Mouse (Mus musculus) frontal cortex, postnatal 25 days (tissue): ENCODE measurements around the gene Pitpnm1.

Experiments
- DNase-seq, 2 experiments: peaks; one replicate each; pipeline ENCODE4 v3.0.0; 2022; ENCODE audit warnings: low spot score in 2 of 2

Pitpnm1 gene

DNA sequence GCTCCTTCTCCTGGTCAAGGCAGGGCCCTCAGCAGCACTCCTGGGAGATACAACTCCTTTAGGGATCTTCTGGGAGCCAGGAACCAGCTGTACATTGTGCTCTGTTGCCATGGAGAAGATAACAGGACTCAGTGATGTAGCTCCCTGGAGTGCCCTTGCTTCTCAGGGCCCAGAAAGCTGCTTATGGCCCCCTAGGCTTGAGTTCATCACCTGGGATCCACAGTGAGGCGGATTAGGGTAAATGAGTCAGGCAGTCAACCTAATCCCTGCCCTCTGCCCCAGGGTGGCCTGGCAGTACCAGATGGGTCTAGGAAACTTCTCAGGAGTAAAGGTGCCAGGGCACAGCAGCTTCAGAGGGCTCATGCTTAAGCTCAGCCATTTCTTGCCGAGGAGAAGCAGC, 39.6 kb downstream of the Pitpnm1 start, which contains the start of gene Gpr152:
Gene Gpr152 (plus strand): TSS at position 342 of the 400 bp plus-strand sequence.
- no peak for DNase-seq

DNA sequence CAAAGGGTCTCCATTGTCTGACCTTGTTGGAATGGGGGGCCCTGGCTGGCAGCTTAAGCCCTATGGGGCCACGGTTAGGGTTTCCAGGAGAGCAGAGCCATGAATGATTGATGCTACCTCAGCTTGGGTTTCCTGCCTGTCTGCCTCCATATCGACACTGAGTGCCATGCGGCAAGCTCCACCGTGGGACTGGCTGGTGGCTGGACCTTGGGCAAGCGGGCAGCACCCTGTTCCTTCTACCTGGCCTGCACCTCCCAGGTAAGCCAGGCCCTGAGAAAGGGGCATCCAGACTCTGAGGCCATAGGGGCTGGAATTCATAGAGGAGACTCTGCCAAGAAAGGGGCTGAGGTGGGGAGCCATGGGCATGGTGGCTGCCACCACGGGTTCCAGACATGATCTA, 40.3 kb downstream of the Pitpnm1 start:
- DNase-seq: no peak

DNA sequence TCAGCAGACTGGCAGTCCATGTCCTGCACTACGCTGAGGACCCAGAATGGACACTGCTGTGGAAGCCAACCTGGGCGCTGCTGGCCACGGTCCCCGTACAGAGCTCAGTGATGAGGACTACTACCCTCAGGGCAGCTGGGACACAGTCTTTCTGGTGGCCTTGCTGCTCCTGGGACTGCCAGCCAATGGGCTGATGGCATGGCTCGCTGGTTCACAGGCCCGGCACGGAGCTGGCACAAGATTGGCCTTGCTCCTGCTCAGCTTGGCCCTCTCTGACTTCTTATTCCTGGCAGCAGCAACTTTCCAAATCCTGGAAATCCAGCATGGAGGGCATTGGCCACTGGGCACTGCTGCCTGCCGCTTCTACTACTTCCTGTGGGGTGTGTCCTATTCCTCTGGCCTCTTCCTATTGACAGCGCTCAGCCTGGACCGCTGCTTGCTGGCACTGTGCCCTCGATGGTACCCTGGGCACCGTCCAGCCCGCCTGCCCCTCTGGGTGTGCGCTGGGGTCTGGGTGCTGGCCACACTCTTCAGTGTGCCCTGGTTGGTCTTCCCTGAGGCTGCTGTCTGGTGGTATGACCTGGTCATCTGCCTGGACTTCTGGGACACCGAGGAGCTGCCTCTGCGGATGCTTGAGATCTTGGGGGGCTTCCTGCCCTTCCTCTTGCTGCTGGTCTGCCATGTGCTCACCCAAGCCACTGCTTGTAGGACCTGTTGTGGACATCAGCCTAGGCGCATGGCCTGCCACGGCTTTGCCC, 42.8 kb downstream of the Pitpnm1 start:
- DNase-seq: no peak

DNA sequence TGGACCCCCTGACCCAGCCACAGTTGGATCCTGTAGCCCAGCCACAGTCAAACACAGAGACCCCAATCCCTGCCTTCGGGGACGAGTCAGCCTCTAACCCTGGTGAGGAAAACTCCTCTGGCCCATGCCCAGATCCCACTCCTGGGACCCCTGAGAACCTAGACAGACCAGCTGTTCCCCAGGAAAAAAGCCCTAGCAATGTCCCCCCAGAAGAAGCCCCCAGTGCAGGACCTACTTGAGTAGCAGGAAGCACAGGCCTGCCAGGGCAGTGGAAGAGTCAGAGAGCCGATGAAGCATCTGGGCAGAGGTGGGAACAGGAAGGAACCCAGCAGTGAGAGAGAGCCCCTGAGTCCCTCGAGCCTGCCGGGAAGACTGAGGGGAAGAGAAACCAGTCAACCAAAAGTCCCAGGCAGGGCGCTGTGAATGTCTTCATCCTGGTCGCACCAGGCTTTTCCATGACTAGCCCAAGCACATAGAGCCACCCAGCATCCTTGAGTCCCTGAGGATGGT, 44.0 kb downstream of the Pitpnm1 start, which contains the start of gene Cabp4:
Gene Cabp4 (minus strand): TSS at position 275 of the 510 bp plus-strand sequence.
- DNase-seq: no peak

DNA sequence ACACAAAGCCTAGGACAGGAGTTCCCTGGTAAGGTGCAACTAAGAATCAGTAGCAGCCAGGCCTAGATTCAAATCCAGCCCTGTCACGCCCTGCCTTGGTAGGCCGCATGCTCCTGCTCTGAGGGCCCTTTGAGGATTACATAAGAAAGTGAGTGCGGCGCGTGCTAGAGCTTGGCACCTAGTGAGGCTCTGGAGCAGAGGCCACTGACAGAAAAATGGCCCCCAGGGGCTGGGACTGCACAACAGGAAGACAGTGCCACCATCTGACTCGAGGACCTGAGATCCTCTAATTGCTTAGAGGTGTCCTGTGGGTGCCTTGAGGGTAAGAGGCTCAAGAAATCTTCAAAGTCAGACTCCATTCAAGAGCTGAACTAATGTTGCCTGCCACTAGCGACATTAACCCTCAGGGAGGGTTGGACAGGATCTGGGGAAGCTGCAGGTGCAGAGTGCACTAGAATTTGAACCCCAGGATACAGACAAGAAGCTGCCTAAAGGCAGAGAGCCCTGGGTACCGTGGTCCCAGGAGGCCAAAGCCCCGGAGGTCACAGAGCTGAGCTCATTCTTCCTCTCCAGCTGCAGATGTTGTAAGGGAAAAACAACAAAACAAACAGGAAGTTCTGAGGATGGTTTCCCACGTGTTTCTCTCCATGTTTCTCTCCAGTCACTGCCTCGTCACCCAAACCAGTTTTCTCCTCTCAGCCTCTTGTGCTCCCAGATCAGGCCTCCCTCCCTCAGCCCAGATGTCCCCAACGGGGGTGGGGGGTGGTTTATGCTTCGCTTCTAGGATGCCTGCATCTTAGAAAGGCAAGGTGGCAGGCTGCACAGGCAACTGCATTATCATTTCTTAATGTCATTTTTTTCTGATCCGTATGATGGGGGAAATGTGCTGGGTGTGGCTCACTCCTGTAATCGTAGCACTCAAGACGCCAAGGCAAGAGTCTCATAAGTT, 45.0 kb downstream of the Pitpnm1 start:
- DNase-seq: no peak

DNA sequence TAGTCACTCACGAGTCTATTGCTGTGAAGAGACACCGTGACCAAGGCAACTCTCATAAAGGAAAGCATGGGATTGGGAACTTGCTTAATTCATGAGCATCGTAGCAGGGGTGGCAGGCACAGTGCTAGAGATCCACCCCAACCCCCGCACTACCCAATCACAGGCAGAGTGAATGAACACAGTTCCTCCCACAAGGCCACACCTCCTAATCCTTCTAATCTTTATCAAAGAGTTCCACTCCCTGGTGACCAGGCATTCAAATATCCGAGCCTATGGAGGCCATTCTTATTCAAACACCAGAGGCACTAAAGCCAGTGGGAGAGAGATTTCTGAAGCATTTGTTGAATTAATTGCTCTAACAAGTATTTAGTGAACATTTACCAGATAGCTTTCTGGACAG, 46.1 kb downstream of the Pitpnm1 start:
- DNase-seq: no peak

DNA sequence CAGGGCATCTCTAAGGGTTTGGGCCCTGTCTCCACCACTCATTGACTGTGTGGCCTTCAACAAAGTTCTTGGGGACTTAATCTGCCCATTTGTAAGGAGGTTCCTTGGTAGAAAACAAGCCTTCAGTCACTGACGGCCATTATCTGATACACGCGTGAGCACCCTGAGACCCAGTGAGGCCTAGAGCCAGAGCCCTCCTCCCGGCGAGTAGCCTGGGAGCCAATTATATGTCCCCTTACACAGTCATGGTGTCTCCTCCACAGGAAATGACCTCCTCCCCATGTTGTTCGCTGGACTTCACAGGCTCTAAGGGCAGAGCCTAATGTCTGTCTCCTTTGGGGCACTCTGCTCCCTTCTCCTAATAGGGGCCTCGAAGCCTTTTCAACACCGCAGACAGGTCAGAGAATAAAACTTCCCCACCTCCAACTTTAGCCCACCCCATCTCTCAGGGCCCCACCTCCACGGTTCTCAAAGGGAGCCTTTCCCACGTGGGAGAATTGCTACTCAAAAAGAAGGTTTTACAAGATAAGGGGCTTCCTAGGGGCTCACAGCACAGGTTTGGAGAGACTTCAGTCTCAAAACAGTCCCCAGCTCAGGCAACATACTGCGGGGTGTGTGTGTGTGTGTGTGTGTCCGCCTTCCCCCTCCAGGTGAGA, 46.7 kb downstream of the Pitpnm1 start:
- no peak for DNase-seq

DNA sequence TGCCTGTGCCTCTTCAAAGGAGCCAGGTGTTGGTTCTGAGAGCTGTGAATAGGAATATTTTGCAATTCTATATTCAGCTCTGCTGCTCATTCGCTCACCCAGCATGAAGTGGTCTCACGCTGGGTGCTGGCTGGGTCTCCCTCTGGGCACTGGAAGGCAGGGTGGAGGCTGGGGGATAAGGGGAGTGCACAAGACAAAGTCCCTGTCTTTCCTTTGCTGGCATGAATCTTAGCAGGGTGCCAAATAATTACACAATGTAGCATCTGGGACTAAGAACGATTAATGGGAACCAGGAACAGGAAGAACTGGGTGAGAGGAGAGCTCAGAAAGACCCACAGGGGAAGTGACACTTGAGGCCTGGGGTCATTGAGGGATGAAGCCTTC, 47.2 kb downstream of the Pitpnm1 start:
- no peak for DNase-seq

DNA sequence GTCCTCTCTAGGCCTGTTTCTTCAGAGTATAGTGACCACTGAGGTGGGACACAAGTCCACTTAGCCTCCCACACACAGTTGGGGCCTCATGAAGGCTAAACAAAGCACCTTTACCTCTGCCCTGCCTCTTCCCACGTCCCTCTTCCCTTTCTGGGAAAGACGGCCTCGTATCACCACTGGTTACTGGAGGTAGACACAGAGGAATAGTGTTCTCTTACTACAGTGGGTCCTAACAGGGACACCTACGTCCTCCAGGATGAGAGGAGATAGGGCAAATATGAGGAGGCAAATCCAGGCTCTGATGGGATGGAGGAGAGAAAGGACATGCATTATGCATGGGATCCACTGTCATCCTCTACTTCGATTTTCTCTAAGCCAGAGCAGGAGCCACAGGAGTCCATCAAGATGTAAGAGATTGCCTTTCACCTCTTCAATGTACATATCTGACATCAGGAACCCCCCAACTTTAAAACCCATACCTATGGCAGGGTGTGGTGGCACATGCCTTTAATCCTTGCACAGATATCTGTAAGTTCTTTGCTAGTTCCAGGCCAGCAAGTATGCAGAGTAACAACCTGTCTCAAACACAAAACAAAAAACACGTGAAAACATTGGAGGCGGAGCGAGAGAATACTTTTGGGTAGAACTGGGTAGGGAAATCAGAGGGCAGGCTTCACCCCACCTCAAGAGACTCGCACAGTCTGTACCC, 48.1 kb downstream of the Pitpnm1 start:
- DNase-seq: no peak

DNA sequence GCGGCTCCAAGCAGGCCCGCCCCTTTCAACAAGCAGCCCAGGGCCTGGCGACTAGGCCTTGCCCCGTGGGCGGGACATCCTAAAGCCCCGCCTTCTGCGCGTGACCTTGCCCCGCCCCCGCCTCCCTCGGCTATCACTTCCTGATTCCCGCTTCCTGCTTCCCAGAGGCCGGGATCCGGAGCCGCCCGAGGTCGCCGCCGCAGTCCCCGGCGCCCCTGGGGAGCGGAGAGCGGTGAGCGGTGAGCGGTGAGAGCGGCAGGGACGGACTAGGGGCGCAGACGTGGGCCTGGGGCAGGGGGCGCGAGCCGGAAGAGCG, 48.7 kb downstream of the Pitpnm1 start, which contains the start of gene Coro1b:
Gene Coro1b (plus strand): TSS at position 129 of the 316 bp plus-strand sequence.
- DNase-seq: peak; percentile 91 to 92

DNA sequence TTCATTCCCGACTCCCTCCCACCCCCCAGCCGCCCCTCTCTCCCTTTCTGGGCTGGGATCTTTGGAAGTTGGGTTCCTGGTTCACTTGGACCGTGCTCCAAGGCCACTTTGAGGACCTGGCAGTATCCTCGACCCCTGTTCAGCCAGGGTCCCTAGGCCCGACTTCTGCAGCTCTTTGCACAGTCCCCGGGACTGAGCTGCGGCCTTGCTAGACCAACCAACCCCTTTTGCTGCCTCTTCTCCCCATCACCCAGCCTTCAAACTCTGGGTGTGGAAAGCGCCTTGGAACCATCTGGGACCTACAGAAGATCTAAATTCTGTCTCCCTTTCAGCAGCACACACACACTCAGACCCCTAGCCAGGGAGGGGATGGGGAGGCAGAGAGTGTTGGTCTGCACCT, 49.0 kb downstream of the Pitpnm1 start:
- DNase-seq: no peak

DNA sequence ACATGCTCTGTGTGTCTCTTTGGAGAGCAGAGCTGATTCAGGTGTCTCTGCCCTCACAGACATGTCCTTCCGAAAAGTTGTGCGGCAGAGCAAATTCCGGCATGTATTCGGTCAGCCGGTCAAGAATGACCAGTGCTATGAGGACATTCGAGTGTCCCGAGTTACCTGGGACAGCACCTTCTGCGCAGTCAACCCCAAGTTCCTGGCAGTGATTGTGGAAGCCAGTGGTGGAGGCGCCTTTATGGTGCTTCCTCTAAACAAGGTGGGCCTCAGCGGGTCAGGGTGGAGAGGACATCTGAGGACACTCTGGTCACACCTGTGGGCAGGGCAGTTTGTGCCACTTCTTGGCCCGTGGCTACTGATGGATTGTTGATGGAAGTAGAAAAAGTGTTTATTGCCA, 49.5 kb downstream of the Pitpnm1 start:
- no peak for DNase-seq

DNA sequence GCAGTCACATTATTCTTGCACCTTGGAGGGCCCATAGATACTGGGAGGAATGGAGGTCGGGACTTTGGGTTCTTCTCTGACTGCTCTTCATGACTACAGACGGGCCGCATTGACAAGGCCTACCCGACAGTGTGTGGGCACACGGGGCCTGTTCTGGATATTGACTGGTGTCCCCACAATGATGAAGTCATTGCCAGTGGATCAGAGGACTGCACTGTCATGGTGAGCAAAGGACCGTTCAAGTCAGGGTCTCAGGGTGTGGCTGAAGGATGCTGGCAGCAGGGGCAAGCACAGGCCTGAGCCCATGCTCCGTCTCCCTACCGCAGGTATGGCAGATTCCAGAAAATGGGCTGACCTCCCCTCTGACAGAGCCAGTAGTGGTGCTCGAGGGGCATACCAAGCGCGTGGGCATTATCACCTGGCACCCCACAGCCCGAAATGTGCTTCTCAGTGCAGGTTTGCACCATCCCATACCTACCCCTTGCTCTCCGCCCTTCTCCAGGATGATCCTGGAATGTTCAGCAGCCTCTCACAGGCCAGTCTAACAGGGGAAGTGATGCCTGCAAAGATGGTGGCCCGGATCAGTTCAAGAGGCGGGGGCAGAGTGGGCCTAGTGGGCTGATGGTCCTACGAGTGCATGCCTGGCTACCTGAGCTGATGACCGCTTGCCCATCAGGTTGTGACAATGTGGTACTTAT, 50.1 kb downstream of the Pitpnm1 start:
- no peak for DNase-seq

DNA sequence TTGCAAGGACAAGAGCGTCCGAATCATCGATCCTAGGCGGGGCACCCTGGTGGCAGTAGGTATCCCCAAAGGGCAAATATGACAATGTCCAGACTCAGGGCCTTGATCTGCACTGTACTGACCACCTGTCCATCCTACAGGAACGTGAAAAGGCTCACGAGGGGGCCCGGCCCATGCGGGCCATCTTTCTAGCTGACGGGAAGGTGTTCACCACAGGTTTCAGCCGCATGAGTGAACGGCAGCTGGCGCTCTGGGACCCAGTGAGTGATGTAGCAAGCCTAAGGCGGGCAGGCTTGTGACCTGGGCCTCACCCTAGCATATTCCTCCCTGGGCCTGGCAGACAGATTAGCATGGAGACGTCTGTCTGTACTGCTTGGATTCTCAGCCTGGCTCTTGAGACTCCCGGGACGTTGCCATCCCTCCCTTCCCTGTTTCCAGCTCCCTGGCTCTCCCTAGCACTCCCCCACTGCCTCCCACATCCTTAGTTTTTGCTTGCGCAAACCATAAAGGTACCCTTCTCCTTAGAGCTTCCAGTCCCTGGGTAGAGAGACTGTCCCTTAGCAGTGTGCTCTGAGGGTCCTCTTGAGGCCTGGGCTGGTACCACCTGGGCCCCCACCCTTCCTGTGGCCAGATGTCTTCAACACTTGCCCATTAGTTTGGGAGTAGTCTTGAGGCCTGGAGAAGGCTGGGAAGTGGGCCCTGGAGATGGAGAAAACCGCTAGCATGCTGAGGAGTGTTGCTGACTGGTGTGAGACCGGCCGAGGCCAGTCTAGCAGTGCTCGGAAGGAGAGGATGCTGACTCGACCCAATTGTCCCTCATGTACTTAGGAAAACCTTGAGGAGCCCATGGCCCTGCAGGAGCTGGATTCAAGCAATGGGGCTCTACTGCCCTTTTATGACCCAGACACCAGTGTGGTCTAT, 51.0 kb downstream of the Pitpnm1 start:
- DNase-seq: no peak

DNA sequence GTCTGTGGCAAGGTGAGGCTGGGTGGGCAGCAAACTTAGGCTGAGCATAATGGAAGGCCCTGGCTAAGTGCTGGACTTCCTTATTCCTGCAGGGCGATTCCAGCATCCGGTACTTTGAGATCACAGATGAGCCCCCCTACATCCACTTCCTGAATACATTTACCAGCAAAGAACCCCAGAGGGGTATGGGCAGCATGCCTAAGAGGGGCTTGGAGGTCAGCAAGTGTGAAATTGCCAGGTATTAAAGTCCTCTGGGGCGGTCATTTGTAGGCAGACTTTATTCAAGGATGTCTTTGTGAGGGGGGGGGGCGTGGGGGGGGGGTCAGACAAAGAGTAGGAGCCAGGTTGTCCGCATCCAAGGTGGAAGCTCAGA, 51.7 kb downstream of the Pitpnm1 start:
- DNase-seq: no peak

DNA sequence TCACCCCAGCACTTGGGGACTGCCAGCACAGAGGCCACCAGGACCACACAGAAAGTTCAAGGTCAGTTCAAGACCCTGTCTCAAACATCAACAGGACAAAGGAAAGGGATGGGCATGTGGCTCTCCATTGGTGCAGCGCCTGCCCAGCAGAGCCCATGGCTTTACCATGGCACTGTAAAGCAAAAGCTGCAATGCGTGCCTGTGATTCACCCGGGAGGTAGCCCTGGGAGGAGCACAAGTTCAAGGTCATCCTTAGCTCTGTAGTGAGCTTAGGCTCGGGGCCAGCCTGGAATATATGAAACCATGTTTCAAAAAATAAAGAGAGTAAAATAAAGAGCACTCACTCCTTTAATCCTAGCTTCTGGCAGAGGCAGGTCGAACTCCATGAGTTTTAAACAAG, 52.1 kb downstream of the Pitpnm1 start:
- no peak for DNase-seq

DNA sequence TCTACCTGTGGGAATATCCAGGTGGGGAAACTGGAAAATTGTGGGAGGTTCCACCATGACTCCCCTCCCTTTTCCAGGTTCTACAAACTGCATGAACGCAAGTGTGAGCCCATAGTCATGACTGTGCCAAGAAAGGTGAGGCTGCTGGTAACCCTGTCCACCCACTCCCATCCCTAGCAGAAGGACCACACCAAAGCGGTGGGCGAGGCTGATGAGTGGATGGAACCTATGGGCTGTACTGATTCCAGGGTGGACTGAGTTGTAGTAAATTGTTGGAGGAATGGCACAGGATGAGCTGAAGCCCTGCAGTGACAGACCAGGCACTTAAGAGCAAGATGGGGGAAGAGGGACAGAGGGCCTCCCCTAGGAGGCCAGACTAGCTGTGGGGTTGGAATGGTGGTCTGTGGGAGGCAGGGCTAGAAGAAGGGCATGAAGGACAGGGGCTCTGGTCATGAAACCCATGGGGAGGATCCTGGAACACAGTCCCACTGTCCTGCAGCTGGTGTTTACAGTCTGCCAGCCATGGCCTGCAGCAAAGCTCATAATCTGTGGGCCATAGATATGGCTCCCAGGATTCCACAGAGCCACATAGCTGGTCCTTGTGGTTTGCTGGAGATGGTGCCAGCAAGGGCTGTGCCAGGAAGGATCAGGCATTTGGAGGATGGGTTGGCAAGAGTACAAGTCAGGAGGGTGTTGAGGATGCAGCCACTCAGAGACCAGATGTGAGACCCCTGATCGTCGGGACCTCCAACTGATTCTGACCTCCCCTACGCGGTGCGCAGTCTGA, 52.8 kb downstream of the Pitpnm1 start:
- DNase-seq: no peak

DNA sequence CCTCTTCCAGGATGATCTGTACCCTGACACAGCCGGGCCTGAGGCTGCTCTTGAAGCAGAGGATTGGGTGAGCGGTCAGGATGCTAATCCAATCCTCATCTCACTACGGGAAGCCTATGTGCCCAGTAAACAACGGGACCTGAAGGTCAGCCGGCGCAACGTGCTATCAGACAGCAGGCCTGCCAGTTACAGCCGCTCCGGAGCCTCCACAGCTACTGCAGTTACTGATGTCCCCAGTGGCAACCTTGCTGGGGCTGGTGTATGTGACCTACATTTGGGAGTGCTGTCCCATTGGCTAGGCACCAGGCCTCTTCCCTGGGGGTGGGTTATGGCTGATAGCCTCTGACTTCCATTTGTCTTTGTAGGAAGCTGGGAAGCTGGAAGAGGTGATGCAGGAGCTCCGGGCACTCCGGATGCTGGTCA, 53.4 kb downstream of the Pitpnm1 start, which contains the start of gene Ptprcap:
Gene Ptprcap (plus strand): TSS at position 373 of the 423 bp plus-strand sequence.
- DNase-seq: no peak
